8 mouse cellular contexts compared by ENCODE assay signal in the genomic region with DNA sequence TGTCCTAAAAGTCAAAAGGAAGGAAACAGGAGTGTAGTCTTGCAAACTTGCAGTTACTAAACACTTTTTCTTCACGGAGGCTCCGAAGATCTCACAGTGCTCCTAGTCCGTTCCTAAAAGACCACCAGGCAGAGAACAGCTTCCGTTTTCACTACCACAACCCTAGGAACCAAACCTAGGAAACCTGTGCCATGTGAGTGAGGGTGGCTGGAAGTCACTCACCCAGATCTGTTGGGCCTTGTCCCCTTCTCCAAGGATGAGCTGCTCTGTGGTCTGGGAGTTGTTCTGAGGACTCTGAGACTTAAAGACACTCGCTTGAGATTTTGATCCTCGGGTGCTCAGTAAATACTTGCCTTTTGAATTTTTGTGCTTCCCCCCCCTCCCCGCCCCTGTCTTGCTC. TPM values are rescaled to one million over a fixed set of nuclear protein-coding genes. Genes with fewer than 3 reads are reported as not detected.
DNase-seq lines count a peak whose midpoint lies in the region; ATAC-seq lines count a peak whose summit lies in the region.

No protein-coding gene starts in this region.

- no peaks in the 10 kb centered on the region; the same call in 1 of the 2 replicates for H3K4me1 ChIP-seq in lung, embryonic 16.5 days (replicated peaks; ENCODE audit: control insufficient read depth, insufficient read depth, low read length)
- H3K4me1 ChIP-seq in forebrain, embryonic 14.5 days (ENCODE audit: control insufficient read depth, insufficient read depth, low read length), result peaks cover 10% of the 10 kb centered on the region; the same call in 1 of the 2 replicates
- H3K4me1 ChIP-seq in limb, embryonic 11.5 days (ENCODE audit: control insufficient read depth, insufficient read depth, low read length), result peaks cover 3% of the 10 kb centered on the region; the same call in 1 of the 2 replicates
- H3K4me1 ChIP-seq in neural tube, embryonic 15.5 days, result peaks cover 15% of the 10 kb centered on the region

- H3K9me3 ChIP-seq in lung, embryonic 16.5 days (ENCODE audit: control insufficient read depth, low read length), result no peaks in the 10 kb centered on the region
- no peaks in the 10 kb centered on the region for H3K9me3 ChIP-seq in forebrain, embryonic 14.5 days (replicated peaks; ENCODE audit: control insufficient read depth, low read length)
- H3K9me3 ChIP-seq in limb, embryonic 11.5 days (ENCODE audit: control insufficient read depth, low read length), result no peaks in the 10 kb centered on the region
- H3K9me3 ChIP-seq in neural tube, embryonic 15.5 days (replicated peaks), result no peaks in the 10 kb centered on the region

- peak; percentile 39 for ATAC-seq in lung, embryonic 16.5 days (ENCODE audit: low read depth)
- ATAC-seq in forebrain, embryonic 14.5 days, result 0 out of 2 replicates have a peak, but pooled peaks have one; percentile 2
- ATAC-seq in limb, embryonic 11.5 days (ENCODE audit: insufficient number of reproducible peaks, low FRiP score, low TSS enrichment, low read depth), result no peak
- ATAC-seq in neural tube, embryonic 15.5 days (ENCODE audit: low FRiP score), result no peak

- peak overlapping the region; percentile 78 for H3K9ac ChIP-seq in lung, embryonic 16.5 days (ENCODE audit: low read length)
- H3K9ac ChIP-seq in forebrain, embryonic 14.5 days (ENCODE audit: low read length), result no peak overlapping the region; the same call in 1 of the 2 replicates
- no peak overlapping the region; the same call in 1 of the 2 replicates for H3K9ac ChIP-seq in limb, embryonic 11.5 days (ENCODE audit: low read length)
- H3K9ac ChIP-seq in neural tube, embryonic 15.5 days (replicated peaks), result peak overlapping the region; percentile 38; the same call in 1 of the 2 replicates

- no peaks in the 10 kb centered on the region for H3K27me3 ChIP-seq in lung, embryonic 16.5 days (ENCODE audit: control insufficient read depth, insufficient read depth, low read depth, low read length)
- H3K27me3 ChIP-seq in forebrain, embryonic 14.5 days (replicated peaks; ENCODE audit: control insufficient read depth, insufficient read depth, low read length), result peaks cover 13% of the 10 kb centered on the region; the same call in 1 of the 2 replicates
- H3K27me3 ChIP-seq in limb, embryonic 11.5 days (ENCODE audit: control insufficient read depth, insufficient read depth, low read length), result 0 out of 2 replicates have a peak, but pooled peaks cover 5% of the 10 kb centered on the region
- peaks cover 14% of the 10 kb centered on the region for H3K27me3 ChIP-seq in neural tube, embryonic 15.5 days (replicated peaks)

- 7% methylated on average over 7 of the region's 7 CpGs for WGBS in lung, embryonic 16.5 days
- 13% methylated on average over 7 of the region's 7 CpGs for WGBS in forebrain, embryonic 14.5 days
- 4% methylated on average over 7 of the region's 7 CpGs for WGBS in limb, embryonic 11.5 days
- WGBS in neural tube, embryonic 15.5 days, result 17% methylated on average over 7 of the region's 7 CpGs

- H3K36me3 ChIP-seq in lung, embryonic 16.5 days (ENCODE audit: control insufficient read depth, insufficient read depth, low read length), result no peaks in the 10 kb centered on the region
- no peaks in the 10 kb centered on the region for H3K36me3 ChIP-seq in forebrain, embryonic 14.5 days (ENCODE audit: control insufficient read depth, insufficient read depth, low read length)
- H3K36me3 ChIP-seq in limb, embryonic 11.5 days (ENCODE audit: control insufficient read depth, insufficient read depth, low read length), result no peaks in the 10 kb centered on the region
- no peaks in the 10 kb centered on the region for H3K36me3 ChIP-seq in neural tube, embryonic 15.5 days

- H3K27ac ChIP-seq in lung, embryonic 16.5 days (ENCODE audit: low read length), result no peak overlapping the region; the same call in 1 of the 2 replicates
- H3K27ac ChIP-seq in forebrain, embryonic 14.5 days (ENCODE audit: low read depth, low read length), result no peak overlapping the region
- H3K27ac ChIP-seq in limb, embryonic 11.5 days (replicated peaks; ENCODE audit: low read depth, low read length), result no peak overlapping the region
- H3K27ac ChIP-seq in neural tube, embryonic 15.5 days (replicated peaks), result no peak overlapping the region

- peak overlapping the region; percentile 78 for H3K4me3 ChIP-seq in lung, embryonic 16.5 days (ENCODE audit: low read length)
- peak overlapping the region; percentile 33 for H3K4me3 ChIP-seq in forebrain, embryonic 14.5 days (ENCODE audit: low read depth, low read length)
- peak overlapping the region; percentile 41 for H3K4me3 ChIP-seq in limb, embryonic 11.5 days (ENCODE audit: low read depth, low read length)
- H3K4me3 ChIP-seq in neural tube, embryonic 15.5 days (replicated peaks), result peak overlapping the region; percentile 49

- no peak for DNase-seq in lung, postnatal 36 days
- no peak for DNase-seq in forebrain, embryonic 14.5 days (ENCODE audit: low spot score)
- DNase-seq in limb, embryonic 11.5 days (ENCODE audit: low spot score), result no peak
- DNase-seq in layer of hippocampus, postnatal 36 days, result no peak
- DNase-seq in layer of hippocampus, adult 9-10 months (ENCODE audit: low spot score), result no peak
- no peak for DNase-seq in cerebellum, adult 11-12 months

- peak overlapping the region; percentile 95 for H3K4me2 ChIP-seq in lung, embryonic 16.5 days (ENCODE audit: low read depth, low read length)
- H3K4me2 ChIP-seq in forebrain, embryonic 14.5 days (ENCODE audit: low read length), result peak overlapping the region; percentile 92
- peak overlapping the region; percentile 98 for H3K4me2 ChIP-seq in limb, embryonic 11.5 days (ENCODE audit: low read depth, severe bottlenecking)
- peak overlapping the region; percentile 99 for H3K4me2 ChIP-seq in neural tube, embryonic 15.5 days

RNA-seq across cellular contexts. Expression of a gene that starts 0.4 kb away (rescaled TPM):
- polyA plus RNA-seq in lung, embryonic 16.5 days (2015; fragmentation: Nextera tagmentation; extraction: Ambion mirVana), result 4.4 and 4.6 TPM in 2 replicates
- 0.13 and 0.17 TPM in 2 replicates for polyA plus RNA-seq in forebrain, embryonic 14.5 days (2014; fragmentation: Nextera tagmentation; extraction: Ambion mirVana)
- polyA plus RNA-seq in limb, embryonic 11.5 days (2014; fragmentation: Nextera tagmentation; extraction: Ambion mirVana), result 0.76 and 0.81 TPM in 2 replicates
- 1.5 and 2.3 TPM in 2 replicates for polyA plus RNA-seq in neural tube, embryonic 15.5 days (2015; fragmentation: Nextera tagmentation; extraction: Ambion mirVana)
- 1 to 10 TPM; 1.2 to 1.8 TPM for total RNA-seq in layer of hippocampus, postnatal 36 days (2021)

Comparison
In these comparisons a context has a peak if more than half of its experiments do, and no peak if none do; other contexts are left out.
1. ATAC-seq: peak in lung, embryonic 16.5 days (single experiment) and forebrain, embryonic 14.5 days (single experiment); none in limb, embryonic 11.5 days (single experiment) and neural tube, embryonic 15.5 days (single experiment).
2. H3K9ac ChIP-seq: peak in lung, embryonic 16.5 days (single experiment) and neural tube, embryonic 15.5 days (single experiment); none in forebrain, embryonic 14.5 days (single experiment) and limb, embryonic 11.5 days (single experiment).
3. Peak in every context shown above with its lines, with median percentiles within 50 percentile points of each other: H3K4me2 ChIP-seq and H3K4me3 ChIP-seq.